Mouse (Mus musculus) erythroblast, embryonic 14.5 days (primary cell): ENCODE results near the gene Pappa.

Source experiments
- GATA1 ChIP-seq: IDR thresholded peaks from 2 replicates; pipeline ENCODE4 v1.6.1; 2012; ENCODE audit warnings: low read length, inconsistent platforms, mixed read lengths
- TAL1 ChIP-seq: IDR thresholded peaks from 3 replicates; pipeline ENCODE4 v1.6.1; 2012; ENCODE audit warnings: low read length, inconsistent platforms, mixed read lengths

DNA sequence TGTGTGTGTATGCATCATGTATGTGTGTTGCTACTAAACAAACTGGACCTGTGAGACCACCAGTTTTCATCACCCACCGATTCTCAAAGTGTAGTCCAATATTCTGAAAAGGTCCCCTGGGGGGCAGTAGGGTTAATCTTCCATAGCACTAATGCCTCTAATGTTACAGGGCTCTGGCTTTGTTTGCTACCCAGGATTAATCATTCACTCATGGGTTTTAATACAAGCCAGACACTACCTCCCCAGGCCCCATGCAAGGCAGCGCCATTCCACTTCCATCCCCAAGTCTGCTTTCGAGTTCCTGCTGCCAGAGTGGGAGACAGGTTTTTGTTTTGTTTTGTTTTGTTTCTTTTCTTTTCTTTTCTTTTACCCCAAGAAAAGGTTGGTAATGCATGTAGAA is 92.7 kb downstream of the Pappa start:
- TF ChIP-seq GATA1, result no peak
- TF ChIP-seq TAL1, result no peak
